Mouse (Mus musculus) midbrain, embryonic 12.5 days (tissue): ENCODE results near the gene Clasp1. TPM values are rescaled to one million over a fixed set of nuclear protein-coding genes. Genes with fewer than 3 reads are reported as not detected.

Experiments used
- ATAC-seq: fragments of 200-750 bp; cut with Nextera tagmentation; 2 replicates; pipeline ENCODE4 v1.8.0; 2017; ENCODE audit warnings: low read depth, moderate TSS enrichment, moderate library complexity; ENCODE audit not compliant: low FRiP score
- H3K27ac ChIP-seq: fragments of 300-500 bp; sonication (generic); replicated peaks from 2 replicates; pipeline ENCODE4 v1.5.1; 2016; ENCODE audit warnings: mild to moderate bottlenecking
- H3K27me3 ChIP-seq: fragments of 300-500 bp; sonication (generic); 2 replicates; pipeline ENCODE4 v1.6.1; 2016; ENCODE audit warnings: mild to moderate bottlenecking
- H3K36me3 ChIP-seq: fragments of 300-500 bp; sonication (generic); 2 replicates; pipeline ENCODE4 v1.6.1; 2016
- H3K4me1 ChIP-seq: fragments of 300-500 bp; sonication (generic); 2 replicates; pipeline ENCODE4 v1.6.1; 2016
- H3K4me2 ChIP-seq: fragments of 300-500 bp; sonication (generic); replicated peaks from 2 replicates; pipeline ENCODE4 v1.6.1; 2016; ENCODE audit warnings: mild to moderate bottlenecking, moderate library complexity
- H3K4me3 ChIP-seq: fragments of 300-500 bp; sonication (generic); 2 replicates; pipeline ENCODE4 v1.5.1; 2016; ENCODE audit warnings: mild to moderate bottlenecking
- H3K9ac ChIP-seq: fragments of 300-500 bp; sonication (generic); replicated peaks from 2 replicates; pipeline ENCODE4 v1.6.1; 2016; ENCODE audit warnings: mild to moderate bottlenecking, moderate library complexity
- H3K9me3 ChIP-seq: fragments of 300-500 bp; sonication (generic); 2 replicates; pipeline ENCODE4 v1.6.1; 2016; ENCODE audit warnings: mild to moderate bottlenecking
- WGBS: fragments of 180-500 bp; shearing (Covaris S2); methylation state at CpG from one replicate; pipeline ENCODE4 v1.1.7; 2016; 5-methylcytosine and 5-hydroxymethylcytosine counted together
- polyA plus RNA-seq: library from polyadenylated mRNA; unstranded; fragments of >200 nt; fragmentation: Nextera tagmentation; extraction: Ambion mirVana; gene quantifications from 2 replicates; pipeline ENCODE4 v1.2.1, GENCODE M21; 2016

Clasp1 gene
- polyA plus RNA-seq, 1 experiment from 2014 or later = 139 TPM

GRCm38 (mm10) chr1:118649933-118650770, 261.3 kb downstream of the Clasp1 start:
- Histone ChIP-seq H3K36me3 (no peaks in the 10 kb centered on the region), H3K4me1 (0 out of 2 replicates have a peak, but pooled peaks cover 7% of the 10 kb centered on the region), H3K4me2 (no peak overlapping the region), H3K9ac (no peak overlapping the region), H3K27me3 (no peaks in the 10 kb centered on the region), H3K9me3 (no peaks in the 10 kb centered on the region), H3K27ac (no peak overlapping the region), H3K4me3 (no peak overlapping the region)
- no peak for ATAC-seq
- WGBS = 81% methylated on average over 9 of the region's 9 CpGs

GRCm38 (mm10) chr1:118650771-118651080, 261.9 kb downstream of the Clasp1 start:
- Histone ChIP-seq H3K4me3 (no peak overlapping the region), H3K4me1 (0 out of 2 replicates have a peak, but pooled peaks cover 7% of the 10 kb centered on the region), H3K9ac (no peak overlapping the region), H3K27me3 (no peaks in the 10 kb centered on the region), H3K27ac (no peak overlapping the region), H3K9me3 (no peaks in the 10 kb centered on the region), H3K4me2 (no peak overlapping the region), H3K36me3 (no peaks in the 10 kb centered on the region)
- WGBS = 55% methylated on average over 2 of the region's 3 CpGs
- no peak for ATAC-seq

- H3K9ac ChIP-seq = no peak overlapping the region
Measured at GRCm38 (mm10) chr1:118658716-118659115, 269.9 kb downstream of the Clasp1 start.

GRCm38 (mm10) chr1:118660880-118661465, 272.1 kb downstream of the Clasp1 start:
- H3K4me1 ChIP-seq = no peaks in the 10 kb centered on the region
- 87% methylated on average over 3 of the region's 3 CpGs for WGBS
- H3K27ac ChIP-seq = no peak overlapping the region
- no peaks in the 10 kb centered on the region for H3K27me3 ChIP-seq
- H3K36me3 ChIP-seq = no peaks in the 10 kb centered on the region
- no peak overlapping the region for H3K4me3 ChIP-seq
- no peaks in the 10 kb centered on the region for H3K9me3 ChIP-seq
- no peak for ATAC-seq
- H3K4me2 ChIP-seq = no peak overlapping the region
- H3K9ac ChIP-seq = no peak overlapping the region

More at GRCm38 (mm10) chr1:118658716-118659115, 269.9 kb downstream of the Clasp1 start:
- H3K27ac ChIP-seq = no peak overlapping the region
- no peaks in the 10 kb centered on the region for H3K36me3 ChIP-seq
- no peaks in the 10 kb centered on the region for H3K27me3 ChIP-seq
- no peak for ATAC-seq
- H3K4me2 ChIP-seq = no peak overlapping the region
- H3K9me3 ChIP-seq = no peaks in the 10 kb centered on the region
- no peaks in the 10 kb centered on the region for H3K4me1 ChIP-seq
- H3K4me3 ChIP-seq = no peak overlapping the region
- 82% methylated on average over 6 of the region's 6 CpGs for WGBS

Other genes with a start within 250 kb of the Clasp1 start
- gene Gm29106, start 212.5 kb upstream of the Clasp1 start, polyA plus RNA-seq = 0.38 and 0.48 TPM in 2 replicates
- gene Tsn, start 77.3 kb upstream of the Clasp1 start, polyA plus RNA-seq = 414 and 419 TPM in 2 replicates
- gene Nifk, start 67.2 kb upstream of the Clasp1 start, polyA plus RNA-seq = 78.7 and 79.7 TPM in 2 replicates
- 0.09 and 0.43 TPM in 2 replicates for gene Tfcp2l1, start 238.9 kb downstream of the Clasp1 start, polyA plus RNA-seq